Mouse (Mus musculus) left cerebral cortex, adult 6 months (tissue): Measurements from ENCODE around the gene Ikzf4. TPM values are rescaled to one million over a fixed set of nuclear protein-coding genes. Genes with fewer than 3 reads are reported as not detected.

Source experiments
- long read RNA-seq, 2 experiments: library from polyadenylated mRNA; unstranded; transcript quantifications; one replicate each; pipeline ENCODE4 v2.0.0; 2019 to 2020
- polyA plus RNA-seq: library from polyadenylated mRNA; unstranded; fragments of <200 nt; fragmentation: Nextera tagmentation; gene quantifications from 2 replicates; pipeline ENCODE4 v1.2.3, GENCODE M21; 2021

Gene Ikzf4
- polyA plus RNA-seq: 3.2 and 6.0 TPM in 2 replicates
- long read RNA-seq, experiment 1, full-length matches to known transcripts: 1 of 7 reads
- long read RNA-seq, experiment 1, partial matches to known transcripts: 0 of 7 reads
- long read RNA-seq, experiment 1, other reads (novel, unspliced or antisense): 6 of 7 reads
- long read RNA-seq, experiment 2, partial matches to known transcripts: 0 of 2 reads
- long read RNA-seq, experiment 2, other reads (novel, unspliced or antisense): 2 of 2 reads

GRCm38 (mm10) chr10:128645111-128646011 lies at the start of gene Ikzf4:
Gene Ikzf4 (minus strand): TSS chr10:128645991.

GRCm38 (mm10) chr10:128673763-128674468 lies 28.1 kb upstream of the Ikzf4 start, which contains the start of gene Suox:
Gene Suox (minus strand): TSS chr10:128674073.

GRCm38 (mm10) chr10:128626311-128627310 lies 19.2 kb downstream of the Ikzf4 start, which contains the start of gene Rps26:
Gene Rps26 (minus strand): TSS chr10:128626747.

GRCm38 (mm10) chr10:128589464-128590192 lies 56.2 kb downstream of the Ikzf4 start, which contains the start of gene Erbb3:
Gene Erbb3 (minus strand): TSS chr10:128589652.

Other genes with a start within 250 kb of the Ikzf4 start
- gene Slc39a5, start 244.8 kb downstream of the Ikzf4 start, polyA plus RNA-seq: 0.25 and 0.39 TPM in 2 replicates
- gene Nabp2, start 234.5 kb downstream of the Ikzf4 start, polyA plus RNA-seq: 98.0 and 168 TPM in 2 replicates
- gene Rnf41, start 234.3 kb downstream of the Ikzf4 start, polyA plus RNA-seq: 67.9 and 86.2 TPM in 2 replicates
- 61.2 and 108 TPM in 2 replicates for gene Smarcc2, start 186.7 kb downstream of the Ikzf4 start, polyA plus RNA-seq
- gene Myl6, start 151.8 kb downstream of the Ikzf4 start, polyA plus RNA-seq: 1,011 and 1,043 TPM in 2 replicates
- 2.5 and 5.2 TPM in 2 replicates for gene Myl6b, start 147.3 kb downstream of the Ikzf4 start, polyA plus RNA-seq
- 2.4 and 3.7 TPM in 2 replicates for gene Esyt1, start 120.1 kb downstream of the Ikzf4 start, polyA plus RNA-seq
- 6.2 and 7.6 TPM in 2 replicates for gene Zc3h10, start 98.2 kb downstream of the Ikzf4 start, polyA plus RNA-seq
- gene Rpl41, start 96.7 kb downstream of the Ikzf4 start, polyA plus RNA-seq: 7,009 and 7,293 TPM in 2 replicates
- 45.7 and 60.1 TPM in 2 replicates for gene Pa2g4, start 80.0 kb downstream of the Ikzf4 start, polyA plus RNA-seq
- 1.4 and 1.7 TPM in 2 replicates for gene Erbb3, start 56.3 kb downstream of the Ikzf4 start, polyA plus RNA-seq
- 1,144 and 1,161 TPM in 2 replicates for gene Rps26, start 19.2 kb downstream of the Ikzf4 start, polyA plus RNA-seq
- gene Suox, start 28.1 kb upstream of the Ikzf4 start, polyA plus RNA-seq: 7.3 and 7.4 TPM in 2 replicates
- gene Rab5b, start 50.3 kb upstream of the Ikzf4 start, polyA plus RNA-seq: 45.1 and 76.1 TPM in 2 replicates
- 0.31 and 0.96 TPM in 2 replicates for gene Pmel, start 58.2 kb upstream of the Ikzf4 start, polyA plus RNA-seq
- 1.3 TPM in 2 replicates for gene Cdk2, start 59.0 kb upstream of the Ikzf4 start, polyA plus RNA-seq
- 4.4 and 4.6 TPM in 2 replicates for gene Dgka, start 98.9 kb upstream of the Ikzf4 start, polyA plus RNA-seq
- 6.4 and 11.2 TPM in 2 replicates for gene Pym1, start 101.9 kb upstream of the Ikzf4 start, polyA plus RNA-seq
- 0.12 and 0.13 TPM in 2 replicates for gene Mmp19, start 144.9 kb upstream of the Ikzf4 start, polyA plus RNA-seq
- gene Dnajc14, start 158.1 kb upstream of the Ikzf4 start, polyA plus RNA-seq: 16.9 and 25.3 TPM in 2 replicates
- gene Tmem198b, start 158.4 kb upstream of the Ikzf4 start, polyA plus RNA-seq: 3.4 and 3.7 TPM in 2 replicates
- 113 and 124 TPM in 2 replicates for gene Sarnp, start 171.3 kb upstream of the Ikzf4 start, polyA plus RNA-seq
- 21.7 and 22.4 TPM in 2 replicates for gene Ormdl2, start 175.7 kb upstream of the Ikzf4 start, polyA plus RNA-seq
- gene Gdf11, start 245.7 kb upstream of the Ikzf4 start, polyA plus RNA-seq: 2.9 and 4.7 TPM in 2 replicates